Mouse (Mus musculus) brain, adult 2 months (tissue): Measurements from ENCODE around the gene Mpv17l2.

Source experiments
- DNase-seq: peaks from one replicate; pipeline ENCODE4 v3.0.0; 2011; ENCODE audit warnings: low read depth, low spot score

Gene Mpv17l2

DNA sequence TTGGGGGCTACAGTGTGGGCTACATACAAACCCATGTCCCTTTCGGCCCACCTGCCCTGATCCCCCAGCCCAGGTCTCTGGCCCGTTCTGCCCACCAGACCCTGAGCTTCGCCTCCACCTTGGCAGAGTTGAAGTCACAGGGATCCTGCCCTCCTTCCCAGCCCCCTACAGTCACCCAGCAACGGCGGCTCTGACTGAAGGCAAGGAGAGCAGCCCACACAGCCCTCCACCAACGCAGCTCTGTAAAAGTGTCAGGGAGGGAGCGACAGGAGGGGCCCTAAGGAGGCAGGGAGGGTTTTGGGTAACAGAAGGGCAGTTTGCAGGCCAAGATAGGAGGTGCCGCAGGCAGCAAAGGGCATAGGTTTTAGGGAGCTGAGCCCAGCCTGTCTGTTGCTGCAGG, 30.1 kb upstream of the Mpv17l2 start:
- DNase-seq = peak; percentile 83

DNA sequence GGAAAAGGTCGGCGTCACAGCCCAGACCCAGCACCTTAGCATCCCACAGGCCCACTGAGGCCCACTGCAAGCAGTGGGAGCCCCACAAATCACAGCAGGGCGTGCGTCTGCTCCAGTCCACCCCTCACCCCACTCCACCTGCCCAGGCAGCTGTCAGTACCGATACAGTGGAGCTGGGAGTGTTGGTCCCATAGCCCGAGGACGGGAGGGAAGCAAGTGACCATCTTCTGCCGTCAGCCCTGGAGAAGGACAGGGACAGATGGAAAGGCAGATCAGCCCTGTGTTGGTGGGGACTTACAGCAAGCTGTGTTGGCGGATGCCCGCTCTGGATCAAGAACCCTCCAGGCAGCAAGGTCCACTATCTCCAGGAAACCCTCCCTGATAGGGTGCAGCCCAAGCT, 28.3 kb upstream of the Mpv17l2 start:
- no peak for DNase-seq

DNA sequence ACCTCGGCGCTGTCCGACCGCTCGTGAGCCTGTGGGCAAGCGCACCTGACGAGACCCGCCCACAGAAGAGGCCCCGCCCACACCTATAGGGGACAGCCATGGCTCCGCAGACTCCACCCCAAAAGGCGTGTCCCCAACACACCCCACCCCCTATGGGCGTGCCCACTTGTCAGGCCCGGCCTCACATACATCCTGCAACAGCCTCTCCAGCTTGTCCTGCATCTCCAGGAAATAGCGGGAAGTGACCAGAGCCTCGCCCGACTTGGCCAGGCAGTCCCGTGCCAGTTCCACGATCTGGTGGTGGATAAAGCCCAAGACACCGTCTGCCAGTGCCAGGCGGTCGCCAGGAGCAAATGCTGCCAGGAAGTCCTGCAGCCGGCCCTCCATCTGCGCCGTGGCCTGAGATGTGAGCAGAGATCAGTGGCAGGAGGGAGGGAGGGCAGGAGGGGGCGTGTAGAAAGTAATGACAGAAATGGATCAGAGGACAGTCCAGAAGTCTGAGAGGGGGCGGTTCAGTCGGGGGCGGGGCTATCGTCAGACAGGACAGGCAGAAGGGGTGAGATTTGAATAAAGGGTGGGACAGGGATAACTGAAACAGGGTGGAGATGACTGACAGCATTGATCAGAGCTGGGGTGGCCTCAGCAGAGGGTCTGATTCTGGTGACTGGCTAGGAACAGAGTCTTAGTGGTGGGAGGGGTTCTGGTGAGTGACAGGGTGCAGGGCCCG, 27.4 kb upstream of the Mpv17l2 start:
- peak; percentile 94 for DNase-seq

DNA sequence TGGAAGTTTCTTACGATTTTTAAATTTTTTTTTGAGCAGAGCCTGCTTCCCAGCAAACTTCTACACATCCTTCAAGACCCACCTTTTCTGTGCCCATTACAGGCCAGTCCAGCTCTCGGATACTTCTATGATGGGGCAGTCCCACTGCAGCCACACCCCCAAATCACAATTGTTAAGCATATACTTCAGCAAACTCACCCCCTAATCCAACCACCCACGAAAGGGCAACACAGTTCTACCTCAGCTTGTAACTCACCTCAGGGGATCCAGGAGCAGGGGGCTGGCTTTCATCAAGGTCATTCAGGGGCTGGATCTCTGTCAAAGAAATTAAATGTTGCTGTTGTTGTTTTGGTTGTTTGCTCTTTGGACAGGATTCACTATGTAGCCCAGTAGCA, 26.3 kb upstream of the Mpv17l2 start:
- no peak for DNase-seq

DNA sequence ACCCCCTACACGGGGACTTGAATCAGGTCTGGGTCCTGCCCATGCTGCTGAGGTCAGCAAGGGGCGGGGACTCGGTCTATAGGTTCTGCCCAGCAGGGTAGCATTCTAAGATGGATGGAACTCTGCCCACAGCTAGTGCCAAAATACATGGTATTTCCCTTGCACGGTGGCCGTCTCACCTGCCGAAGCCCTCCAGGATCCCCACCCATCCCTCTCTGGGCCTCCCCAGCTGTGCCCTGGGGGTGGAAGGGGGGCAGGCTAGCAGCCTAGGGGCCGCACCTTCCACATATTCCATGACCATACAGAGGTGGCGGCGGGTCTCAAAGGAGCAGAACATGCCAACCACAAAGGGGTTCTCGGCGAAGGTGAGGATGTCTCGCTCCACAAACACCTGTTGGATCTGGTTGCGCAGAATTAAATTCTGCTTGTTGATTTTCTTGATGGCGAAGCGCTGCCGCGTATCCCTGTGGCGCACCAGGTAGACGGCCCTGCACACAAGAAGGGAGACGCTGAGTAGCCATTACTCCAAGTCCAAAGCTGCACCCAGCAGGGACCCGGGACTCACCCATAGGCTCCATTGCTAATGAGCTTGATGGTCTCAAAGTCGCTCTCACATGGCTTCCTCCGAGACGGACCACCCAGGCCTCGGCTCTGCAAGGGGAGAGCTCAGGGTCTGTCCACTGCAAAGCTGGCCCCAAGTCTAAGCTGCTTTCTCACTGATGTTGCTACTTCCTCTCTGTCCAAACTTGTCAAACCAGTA, 25.7 kb upstream of the Mpv17l2 start:
- DNase-seq = no peak

DNA sequence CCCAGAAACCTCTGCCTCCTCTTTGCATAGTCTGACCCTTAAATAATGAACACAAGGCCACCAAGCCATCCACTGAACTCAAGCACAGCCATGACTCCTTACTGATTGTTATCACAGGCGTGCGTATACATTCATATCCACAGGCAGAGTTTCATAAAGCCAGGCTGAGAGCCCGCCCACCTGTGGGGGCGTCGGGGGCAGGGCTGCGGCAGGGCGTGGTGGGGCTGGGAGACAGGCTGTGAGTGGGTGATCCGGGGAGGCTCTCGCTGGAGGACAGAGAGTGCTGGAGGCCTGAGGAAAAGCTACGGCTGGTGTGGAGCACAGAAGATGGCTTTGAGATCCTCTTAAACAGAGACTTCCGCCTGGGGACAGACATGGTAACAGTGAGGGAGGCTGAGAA, 19.3 kb upstream of the Mpv17l2 start:
- no peak for DNase-seq

DNA sequence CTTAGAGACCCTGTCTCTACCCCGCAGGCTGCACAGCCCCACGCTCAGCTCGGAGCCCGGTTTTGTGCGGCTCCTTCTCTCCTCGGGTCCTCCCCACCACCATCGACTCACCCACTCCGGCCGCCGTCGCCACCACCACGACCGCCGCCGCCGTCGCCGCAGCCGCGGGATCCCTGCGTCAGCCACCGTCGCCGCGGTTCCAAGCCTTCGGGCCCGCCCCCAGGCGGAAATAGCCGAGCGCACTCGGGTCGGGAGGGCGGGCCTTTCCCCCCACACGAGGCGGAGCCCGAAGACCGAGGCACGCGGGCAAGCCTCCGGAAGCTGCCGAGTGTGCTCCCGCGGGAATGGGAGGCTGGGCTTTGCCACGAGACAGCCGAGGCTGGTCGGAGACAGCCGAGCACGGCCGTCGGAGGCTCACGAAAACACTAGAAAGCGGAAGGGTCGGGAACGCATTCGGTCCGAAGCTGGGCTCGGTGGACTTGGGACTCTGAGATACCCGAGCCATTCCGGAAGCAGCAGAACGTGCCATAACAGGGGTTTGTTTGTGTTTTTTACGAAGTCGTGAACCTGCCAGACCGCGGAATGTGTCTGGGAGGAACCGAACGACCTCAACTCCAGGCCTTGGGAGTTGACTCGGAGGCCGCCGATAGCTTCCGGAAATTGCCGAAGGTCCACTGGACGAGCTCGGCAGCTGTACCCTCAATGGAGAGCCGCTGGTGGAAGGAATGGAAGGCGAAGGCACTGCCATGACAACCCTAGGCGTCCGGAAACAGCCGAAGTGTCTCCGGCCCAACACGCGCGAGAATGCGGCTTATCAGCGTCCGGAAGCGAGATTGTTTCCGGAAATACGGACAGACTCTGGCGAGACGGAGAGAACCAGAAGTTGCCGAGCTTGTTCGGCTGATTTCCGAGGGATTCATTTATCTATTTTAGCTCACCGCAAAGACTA, 16.0 kb upstream of the Mpv17l2 start, which contains the start of gene Pik3r2:
TSS of gene Pik3r2 (minus strand) at position 218 of the 949 bp plus-strand sequence.
- DNase-seq = peak; percentile 99

DNA sequence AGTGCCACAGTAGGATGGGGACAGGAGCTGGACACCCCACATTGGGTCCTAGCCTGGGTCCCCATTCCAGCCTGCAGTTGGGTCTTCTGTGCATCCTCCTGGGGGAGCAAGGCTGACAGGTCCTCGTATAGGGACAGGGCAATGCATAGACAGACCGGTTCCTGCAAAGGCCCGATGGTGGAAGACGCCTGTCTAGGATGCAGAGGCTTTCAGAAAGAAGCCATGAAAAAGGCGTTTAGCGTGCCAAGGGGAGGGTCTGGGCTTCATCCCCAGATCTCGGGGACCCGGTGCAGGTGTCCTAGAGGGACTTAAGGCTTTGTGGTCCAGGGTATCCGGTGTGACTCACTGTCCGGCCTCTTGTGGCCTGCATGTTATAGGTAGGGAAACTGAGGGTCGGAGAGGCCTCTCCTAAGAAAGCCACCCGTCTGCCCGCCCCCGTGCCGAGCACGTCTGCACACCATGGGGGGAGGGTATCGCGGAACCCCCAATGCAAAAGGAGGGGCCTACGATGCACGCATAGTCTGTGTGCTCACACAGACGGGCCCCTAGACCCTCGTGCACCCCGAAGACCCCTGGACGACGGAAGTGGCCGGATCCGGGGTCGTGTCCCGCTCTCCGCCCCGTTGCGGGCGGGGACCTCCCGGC, 15.2 kb upstream of the Mpv17l2 start:
- DNase-seq = no peak

DNA sequence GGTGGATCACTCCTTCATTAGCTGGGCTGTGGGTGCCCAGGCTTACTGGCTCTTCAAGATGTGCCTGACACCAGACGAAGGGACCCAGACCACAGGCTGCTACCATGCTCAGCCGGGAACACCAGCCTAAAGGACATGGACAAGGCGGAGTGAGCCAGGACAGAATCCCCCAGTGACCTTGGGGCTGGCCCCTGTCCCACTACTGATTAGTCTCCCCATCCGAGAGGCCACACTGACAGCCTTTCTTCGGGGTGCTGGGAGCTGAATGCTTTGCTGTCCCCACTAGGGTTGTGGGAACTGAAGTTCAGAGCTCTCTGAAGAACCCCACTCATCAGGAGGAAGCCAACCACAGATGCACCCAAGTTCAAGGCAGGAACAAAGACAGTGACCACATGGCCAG, 14.5 kb upstream of the Mpv17l2 start:
- DNase-seq = no peak

DNA sequence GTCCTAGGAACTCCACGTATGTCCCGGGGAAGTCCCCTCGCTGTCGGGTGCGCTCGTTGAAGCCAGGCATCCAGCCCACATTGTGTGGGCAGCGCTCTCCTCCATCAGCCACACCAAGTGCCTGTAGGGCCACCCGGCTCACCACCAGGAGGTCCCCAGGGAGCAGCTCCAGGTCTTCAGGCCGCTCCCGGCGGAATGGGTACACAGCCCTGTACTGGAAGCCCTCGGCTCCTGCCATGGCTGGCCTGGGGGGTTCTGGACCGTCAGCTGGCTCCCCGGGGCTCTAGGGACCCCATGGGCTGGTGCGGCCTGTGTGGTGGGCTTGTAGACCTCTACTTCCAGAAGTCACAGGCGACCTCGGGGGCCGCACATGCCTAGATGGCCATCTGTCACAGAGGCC, 14.0 kb upstream of the Mpv17l2 start:
- no peak for DNase-seq

DNA sequence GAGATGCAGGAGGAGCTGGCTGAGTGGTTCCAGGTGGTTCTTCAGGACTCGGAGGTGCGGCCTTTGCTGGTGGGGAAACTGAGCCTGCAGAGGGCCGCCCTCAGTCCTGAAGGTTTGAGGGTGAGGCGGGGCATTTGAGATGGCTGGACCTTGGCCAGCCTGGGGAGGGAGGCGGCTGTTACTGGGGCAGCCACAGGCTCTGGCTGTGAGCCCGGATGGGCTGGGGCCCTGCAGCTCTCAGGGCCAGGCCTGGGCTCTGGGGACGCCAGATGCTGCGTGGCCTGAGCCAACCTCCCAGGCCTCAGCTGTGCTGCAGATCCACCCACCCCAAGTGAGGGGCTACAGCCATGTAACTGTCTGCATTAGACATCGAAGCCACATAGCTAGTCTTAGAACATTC, 13.1 kb upstream of the Mpv17l2 start:
- peak; percentile 94 for DNase-seq

DNA sequence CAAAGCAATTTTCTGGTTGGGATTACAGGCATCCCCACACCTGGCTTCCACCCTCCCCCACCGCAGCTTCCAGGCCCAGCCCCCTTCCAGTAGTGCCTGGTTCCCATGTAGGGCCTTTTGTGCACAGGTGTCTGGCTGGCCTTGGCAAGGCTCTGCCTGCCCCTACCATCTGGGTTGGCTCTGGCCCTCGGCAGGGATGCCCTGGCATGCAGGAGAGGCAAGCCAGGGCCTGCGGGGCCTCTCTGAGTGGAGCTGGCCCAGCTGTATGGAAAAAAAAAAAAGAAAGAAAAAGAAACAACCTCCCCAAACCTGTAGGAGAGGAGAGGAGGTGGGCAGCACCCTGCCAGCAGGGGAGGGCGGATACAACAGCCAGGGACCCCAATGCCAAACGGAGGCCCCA, 12.7 kb upstream of the Mpv17l2 start:
- peak; percentile 91 for DNase-seq

DNA sequence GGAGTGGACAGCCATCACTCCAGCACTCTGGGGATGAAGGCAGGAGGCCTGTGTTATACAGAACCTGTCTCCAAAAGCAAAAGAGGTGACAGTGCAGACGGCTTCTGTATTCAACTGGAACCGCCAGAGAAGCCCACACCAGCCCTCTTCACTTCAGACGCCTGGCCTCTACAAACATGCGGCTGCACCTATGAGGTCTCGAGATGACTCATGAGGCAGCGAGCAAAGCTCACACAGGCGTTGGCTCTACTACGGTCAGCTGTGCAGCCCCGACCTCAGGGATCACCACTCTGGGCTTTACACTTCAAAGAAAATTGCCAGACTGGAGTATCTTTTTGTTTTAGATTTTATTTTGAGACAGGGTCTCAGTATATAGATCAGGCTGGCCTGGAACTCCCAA, 12.1 kb upstream of the Mpv17l2 start:
- no peak for DNase-seq

DNA sequence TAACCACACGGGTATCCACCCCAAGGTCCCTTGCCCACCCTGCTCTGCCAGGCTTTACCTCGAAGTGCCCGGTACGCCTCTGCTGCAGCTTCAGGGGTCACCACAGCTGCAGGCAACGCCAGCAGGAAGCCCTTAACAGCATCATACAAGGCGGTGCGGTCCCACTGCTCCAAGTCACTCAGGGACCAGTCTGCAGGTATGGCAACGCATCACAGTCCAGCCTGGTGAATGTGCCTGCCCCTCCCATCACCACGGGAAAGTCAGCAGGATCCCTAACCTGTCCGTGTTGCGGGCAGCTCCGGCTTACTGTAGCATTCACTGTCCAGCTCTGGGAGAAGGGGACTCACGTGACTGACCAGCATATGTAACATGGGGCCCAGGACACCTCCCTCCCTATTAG, 11.3 kb upstream of the Mpv17l2 start:
- DNase-seq = no peak

DNA sequence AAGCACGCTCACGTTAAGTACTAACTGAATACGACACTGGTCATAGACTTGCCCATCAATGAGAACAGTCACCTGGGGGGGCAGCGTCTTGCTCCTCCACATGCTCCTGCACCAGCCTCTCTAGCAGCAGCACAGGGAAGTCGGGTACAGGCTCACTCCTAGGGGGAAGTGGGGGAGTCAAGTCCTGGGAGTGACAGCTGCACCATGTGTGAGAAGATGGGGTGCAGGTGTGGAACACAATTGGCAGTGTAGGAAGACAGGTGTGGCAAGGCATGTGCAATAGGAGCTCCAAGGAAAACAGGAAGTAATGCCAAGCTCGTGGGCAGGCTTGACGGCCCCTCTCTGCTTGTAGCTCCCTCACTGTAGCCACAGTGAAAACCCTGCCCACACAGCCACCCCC, 10.5 kb upstream of the Mpv17l2 start:
- DNase-seq = no peak

DNA sequence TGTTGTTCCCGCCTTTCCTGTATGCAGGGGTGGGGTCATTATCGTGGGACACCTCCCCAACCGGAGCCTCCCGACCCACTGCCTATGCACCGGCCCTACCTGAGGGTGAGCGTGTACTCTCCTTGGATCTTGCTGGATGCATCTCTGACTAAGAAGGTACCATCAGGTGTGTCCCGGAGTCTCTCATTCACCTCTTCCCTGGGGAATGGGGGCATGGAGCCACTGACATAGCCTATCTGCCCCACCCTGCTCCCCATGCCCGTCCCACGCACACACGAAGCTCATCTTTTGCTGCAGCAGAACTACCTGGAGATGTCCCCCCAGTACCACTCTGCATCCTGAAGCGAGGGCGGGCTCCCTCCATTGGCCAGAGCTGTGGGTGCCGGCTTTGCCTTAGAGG, 10.0 kb upstream of the Mpv17l2 start:
- DNase-seq = no peak

DNA sequence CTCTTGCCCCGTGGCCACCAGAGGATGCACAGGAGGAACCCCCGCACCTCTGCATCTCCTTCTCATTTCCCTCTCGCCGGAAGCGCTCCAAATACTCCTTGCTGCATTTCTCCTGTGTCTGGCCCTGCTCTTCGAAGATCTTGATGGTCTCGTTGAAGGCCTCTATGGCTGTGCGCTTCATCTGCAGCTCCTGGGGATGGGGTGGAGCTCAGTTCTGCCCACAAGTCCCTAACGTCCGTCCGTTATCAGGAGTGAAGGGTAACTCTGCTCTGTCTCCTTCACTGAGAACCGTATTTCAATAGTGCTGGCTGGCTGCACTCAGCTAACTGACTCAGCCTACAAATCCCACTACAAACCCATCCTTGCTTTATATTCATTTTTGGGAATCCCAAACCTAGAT, 9.1 kb upstream of the Mpv17l2 start:
- DNase-seq = no peak

DNA sequence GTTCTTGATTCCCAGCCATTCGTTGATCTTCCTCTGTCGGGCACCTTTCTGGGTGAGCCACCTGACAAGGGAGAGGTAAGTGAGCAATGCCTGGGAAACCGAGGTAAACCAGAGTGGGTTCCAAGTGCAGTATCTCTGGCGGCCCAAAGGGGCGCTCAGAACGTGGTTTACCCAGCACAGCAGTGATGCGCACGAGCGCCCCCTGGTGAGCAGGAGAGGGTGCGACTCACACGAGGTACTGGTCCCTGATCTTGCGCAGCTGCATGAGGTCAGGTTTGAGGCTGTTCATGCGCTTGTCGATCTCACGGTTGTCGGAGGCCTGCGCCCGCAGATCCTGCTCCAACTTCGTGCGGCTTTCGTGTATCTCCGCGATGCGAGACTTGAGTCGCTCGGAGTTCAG, 8.6 kb upstream of the Mpv17l2 start:
- DNase-seq = peak; percentile 97

DNA sequence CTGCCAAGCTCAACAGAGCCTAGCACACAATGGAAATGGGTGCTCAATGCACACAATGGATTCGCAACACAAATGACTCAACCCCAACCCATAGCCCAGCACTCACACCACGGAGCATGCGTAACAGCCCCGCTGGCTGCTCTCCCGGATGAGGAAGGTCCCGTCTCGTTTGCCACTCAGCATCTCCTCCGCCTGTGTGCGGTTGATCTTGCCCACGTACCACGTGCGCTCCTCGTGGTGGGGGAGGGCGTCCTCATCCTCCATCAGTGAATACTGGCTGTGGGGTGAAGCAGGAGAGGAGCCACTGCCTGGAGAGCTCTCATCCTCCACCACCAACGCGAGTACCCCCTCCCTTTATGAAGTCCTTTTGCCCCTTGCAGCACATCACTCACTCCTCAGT, 8.2 kb upstream of the Mpv17l2 start:
- DNase-seq = no peak

DNA sequence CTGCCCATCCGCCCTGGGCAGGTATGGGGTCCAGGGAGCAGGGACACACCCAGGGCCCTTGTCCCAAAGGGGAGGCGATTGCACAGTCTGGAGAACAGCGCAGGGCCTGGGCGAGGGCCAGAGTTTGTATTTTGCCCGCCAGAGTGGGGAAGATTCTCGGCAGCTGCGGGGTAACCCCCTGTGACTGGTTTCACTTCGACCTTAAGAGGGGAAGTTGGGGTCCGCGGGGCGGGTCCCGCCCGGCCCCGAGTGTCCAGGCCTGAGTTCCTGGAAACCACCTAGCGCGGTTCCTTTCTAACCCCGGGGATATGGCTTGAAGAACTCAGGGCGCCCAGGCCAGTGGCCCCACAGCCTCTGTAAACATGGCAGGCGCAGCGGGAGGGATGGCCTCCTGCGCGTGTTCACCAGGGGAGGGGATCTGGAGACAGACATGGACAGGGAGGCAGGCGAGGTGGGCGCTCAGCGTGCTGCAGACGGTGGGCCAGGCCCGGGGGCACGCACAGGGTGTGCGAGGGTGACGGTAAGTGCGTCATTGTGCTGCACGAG, 7.6 kb upstream of the Mpv17l2 start:
- DNase-seq = no peak

DNA sequence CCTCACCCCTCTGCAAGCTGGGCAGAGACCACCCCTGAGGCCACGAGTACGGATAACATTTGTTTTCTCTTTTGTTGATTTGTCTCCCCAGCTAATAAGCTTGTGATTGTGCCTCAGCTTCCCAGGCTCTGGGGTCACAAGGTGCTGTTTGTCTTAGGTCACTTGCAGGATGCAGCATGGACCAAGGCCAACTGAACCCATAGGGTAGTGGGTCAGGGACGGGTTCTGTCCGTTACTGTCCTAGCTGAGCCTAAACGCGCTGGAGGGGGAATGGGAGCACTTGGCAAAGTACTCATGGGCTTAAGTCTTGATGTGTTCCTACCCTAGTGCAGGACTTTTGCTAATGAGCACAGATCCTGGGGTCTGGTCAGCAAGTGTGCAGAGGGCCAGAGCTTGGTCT, 6.8 kb upstream of the Mpv17l2 start:
- no peak for DNase-seq
